Mouse (Mus musculus) testis, adult 2 months (tissue): ENCODE measurements at regions not wholly inside any gene's neighbourhood (a gene's known extent, or its start where the extent isn't known, plus 50 kb on each side); places are given as distances from the start of the nearest gene placed in this dataset.

ENCODE experiments used
- CTCF ChIP-seq: fragments of 200-500 bp; IDR thresholded peaks from 2 replicates; pipeline ENCODE4 v1.5.1; 2012; ENCODE audit warnings: low read depth, mild to moderate bottlenecking, inconsistent platforms, low read length, moderate library complexity; ENCODE audit not compliant: control insufficient read depth, insufficient read depth, insufficient replicate concordance
- POLR2A ChIP-seq: fragments of 200-500 bp; IDR thresholded peaks from 2 replicates; pipeline ENCODE4 v1.6.1; 2012; ENCODE audit warnings: low read depth, mild to moderate bottlenecking, inconsistent platforms, low read length, moderate library complexity; ENCODE audit not compliant: control insufficient read depth

DNA sequence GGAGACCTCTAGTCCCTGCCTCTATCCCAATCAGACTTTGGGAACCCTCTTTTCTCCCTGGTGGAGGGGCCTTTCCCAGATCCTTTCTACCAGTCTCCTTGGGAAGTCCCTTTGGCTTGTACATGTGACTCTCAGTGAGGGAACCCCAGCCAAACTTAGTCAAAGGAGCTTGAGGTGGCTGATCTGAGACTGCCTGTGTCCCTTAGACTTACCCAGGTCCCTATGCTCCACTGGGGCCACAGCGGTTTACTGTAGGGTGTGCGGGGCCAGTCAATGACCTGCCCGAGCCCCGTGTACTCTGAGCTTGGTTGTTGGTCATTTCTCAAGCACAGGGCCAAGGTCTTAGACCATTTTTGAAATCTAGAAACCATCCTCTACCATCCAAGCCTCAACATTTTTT, 50.8 kb upstream of the Podxl start:
- TF ChIP-seq CTCF (no peak), POLR2A (no peak)
